Mouse (Mus musculus) MEL (cell line): ENCODE measurements around the gene Rnf151.

Source experiments
- CHD1 ChIP-seq: IDR thresholded peaks from 2 replicates; pipeline ENCODE4 v1.6.1; 2012; ENCODE audit warnings: low read depth, mild to moderate bottlenecking, inconsistent platforms, low read length, improper control_type of control experiment
- EP300 ChIP-seq, 2 experiments: IDR thresholded peaks; 2 replicates each; pipeline ENCODE4 v1.6.1; 2011; ENCODE audit warnings: improper control_type of control experiment in 2 of 2, low read length in 2 of 2, low read depth in 1 of 2, mild to moderate bottlenecking in 1 of 2
- MYB ChIP-seq: IDR thresholded peaks from 2 replicates; pipeline ENCODE4 v1.6.1; 2011; ENCODE audit warnings: mild to moderate bottlenecking, low read depth, low read length, improper control_type of control experiment
- POLR2A ChIP-seq, 2 experiments: IDR thresholded peaks; 2 replicates each; pipeline ENCODE4 v1.6.1; 2011 to 2012; ENCODE audit warnings: low read length in 2 of 2, mild to moderate bottlenecking in 2 of 2, control low read depth in 1 of 2, improper control_type of control experiment in 1 of 2, low read depth in 1 of 2, moderate library complexity in 1 of 2; ENCODE audit not compliant: control insufficient read depth in 1 of 2, insufficient read depth in 1 of 2, poor library complexity in 1 of 2
- UBTF ChIP-seq: IDR thresholded peaks from 2 replicates; pipeline ENCODE4 v1.6.1; 2012; ENCODE audit warnings: low read depth, mild to moderate bottlenecking, inconsistent platforms, low read length, improper control_type of control experiment, moderate library complexity, borderline replicate concordance; ENCODE audit not compliant: insufficient read depth

DNA sequence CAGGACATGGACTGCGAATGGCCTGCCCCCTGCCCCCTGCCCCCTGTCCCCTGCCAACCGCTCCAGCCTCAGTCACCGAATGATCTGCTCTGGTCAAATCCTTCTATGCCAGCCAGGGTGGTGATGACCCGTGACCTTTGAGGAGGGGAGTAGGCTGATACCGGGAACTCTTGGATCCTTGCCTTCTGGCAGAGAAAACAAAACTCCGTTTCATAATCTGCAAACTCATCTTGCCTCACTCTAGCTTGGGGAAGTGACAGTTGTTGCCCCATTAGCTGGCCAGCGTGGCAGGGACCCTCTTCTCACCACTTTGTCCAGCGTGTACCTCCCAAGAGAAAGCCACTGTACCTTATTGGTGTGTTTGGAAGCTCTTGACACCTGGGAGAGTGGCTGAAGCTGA, 24.4 kb upstream of the Rnf151 start:
- TF ChIP-seq CHD1 (no peak), POLR2A (IDR thresholded peaks at IDR 0.05; ENCODE audit: control insufficient read depth in 1 of 2, insufficient read depth in 1 of 2, low read depth in 1 of 2, low read length in 2 of 2, poor library complexity in 1 of 2) (no peak), UBTF (no peak), MYB (no peak), EP300 (IDR thresholded peaks at IDR 0.05; ENCODE audit: low read depth in 1 of 2, low read length in 2 of 2) (no peak)
